Mouse (Mus musculus): ENCODE results near the gene Olfr1324. TPM values are rescaled to one million over a fixed set of nuclear protein-coding genes. Genes with fewer than 3 reads are reported as not detected.
"Not testable (repeated sequence)": the region's sequence is repeated elsewhere in the genome, so short reads cannot be mapped to it uniquely, and the experiment has no call there.

Gene Olfr1324
- polyA plus RNA-seq (2011; ENCODE audit: insufficient read length, low read depth, missing spikeins) = not detected in 2 replicates

- TF ChIP-seq POLR2A (IDR thresholded peaks at IDR 0.05; ENCODE audit: low read depth, low read length) = no peak
- TF ChIP-seq CTCF (IDR thresholded peaks at IDR 0.05; ENCODE audit: borderline replicate concordance, insufficient read depth, low read length) = no peak
- H3K4me1 ChIP-seq (ENCODE audit: control insufficient read depth, insufficient read depth, low read length) = no peaks in the 10 kb centered on the region
- no peak within 1 kb of the TSS for H3K27ac ChIP-seq (ENCODE audit: insufficient read depth, low read length)
- no peak within 1 kb of the TSS for H3K4me3 ChIP-seq (ENCODE audit: insufficient read depth, low read length)
These were observed at the start of gene Olfr1324 for GRCm38 (mm10) chrX:50428398-50428797. TSS of gene Olfr1324 (minus strand) at chrX:50428498.

GRCm38 (mm10) chrX:50470341-50470740 is 42.0 kb upstream of the Olfr1324 start:
- not testable (repeated sequence) for H3K4me1 ChIP-seq (ENCODE audit: control insufficient read depth, insufficient read depth, low read length); H3K27ac ChIP-seq (ENCODE audit: insufficient read depth, low read length); H3K4me3 ChIP-seq (ENCODE audit: insufficient read depth, low read length)

- Histone ChIP-seq H3K4me1 (ENCODE audit: control insufficient read depth, insufficient read depth, low read length) (no peaks in the 10 kb centered on the region), H3K4me3 (ENCODE audit: insufficient read depth, low read length) (no peak overlapping the region), H3K27ac (ENCODE audit: insufficient read depth, low read length) (no peak overlapping the region)
- TF ChIP-seq CTCF (IDR thresholded peaks at IDR 0.05; ENCODE audit: borderline replicate concordance, insufficient read depth, low read length) (no peak), POLR2A (IDR thresholded peaks at IDR 0.05; ENCODE audit: low read depth, low read length) (no peak)
These were observed 27.8 kb upstream of the Olfr1324 start for GRCm38 (mm10) chrX:50456136-50456535.

GRCm38 (mm10) chrX:50443352-50443751 is 15.1 kb upstream of the Olfr1324 start:
- TF ChIP-seq CTCF (IDR thresholded peaks at IDR 0.05; ENCODE audit: borderline replicate concordance, insufficient read depth, low read length) (no peak), POLR2A (IDR thresholded peaks at IDR 0.05; ENCODE audit: low read depth, low read length) (no peak)
- Histone ChIP-seq H3K4me1 (ENCODE audit: control insufficient read depth, insufficient read depth, low read length) (no peaks in the 10 kb centered on the region), H3K4me3 (ENCODE audit: insufficient read depth, low read length) (no peak overlapping the region), H3K27ac (ENCODE audit: insufficient read depth, low read length) (no peak overlapping the region)

GRCm38 (mm10) chrX:50442696-50443095 is 14.4 kb upstream of the Olfr1324 start:
- H3K4me3 ChIP-seq (ENCODE audit: insufficient read depth, low read length) = no peak overlapping the region
- no peak overlapping the region for H3K27ac ChIP-seq (ENCODE audit: insufficient read depth, low read length)
- TF ChIP-seq CTCF (IDR thresholded peaks at IDR 0.05; ENCODE audit: borderline replicate concordance, insufficient read depth, low read length) = no peak
- no peak for TF ChIP-seq POLR2A (IDR thresholded peaks at IDR 0.05; ENCODE audit: low read depth, low read length)
- H3K4me1 ChIP-seq (ENCODE audit: control insufficient read depth, insufficient read depth, low read length) = no peaks in the 10 kb centered on the region

GRCm38 (mm10) chrX:50432499-50432898 is 4.2 kb upstream of the Olfr1324 start:
- no peak overlapping the region for H3K27ac ChIP-seq (ENCODE audit: insufficient read depth, low read length)
- no peak overlapping the region for H3K4me3 ChIP-seq (ENCODE audit: insufficient read depth, low read length)
- no peak for TF ChIP-seq CTCF (IDR thresholded peaks at IDR 0.05; ENCODE audit: borderline replicate concordance, insufficient read depth, low read length)
- no peak for TF ChIP-seq POLR2A (IDR thresholded peaks at IDR 0.05; ENCODE audit: low read depth, low read length)
- H3K4me1 ChIP-seq (ENCODE audit: control insufficient read depth, insufficient read depth, low read length) = no peaks in the 10 kb centered on the region

GRCm38 (mm10) chrX:50427712-50428328 is 478 bp downstream of the Olfr1324 start:
- TF ChIP-seq POLR2A (IDR thresholded peaks at IDR 0.05; ENCODE audit: low read depth, low read length) = no peak
- TF ChIP-seq CTCF (IDR thresholded peaks at IDR 0.05; ENCODE audit: borderline replicate concordance, insufficient read depth, low read length) = no peak
- Histone ChIP-seq H3K27ac (ENCODE audit: insufficient read depth, low read length) (no peak overlapping the region), H3K4me1 (ENCODE audit: control insufficient read depth, insufficient read depth, low read length) (no peaks in the 10 kb centered on the region), H3K4me3 (ENCODE audit: insufficient read depth, low read length) (no peak overlapping the region)

- no peak for TF ChIP-seq CTCF (IDR thresholded peaks at IDR 0.05; ENCODE audit: borderline replicate concordance, insufficient read depth, low read length)
- no peak for TF ChIP-seq POLR2A (IDR thresholded peaks at IDR 0.05; ENCODE audit: low read depth, low read length)
- Histone ChIP-seq H3K27ac (ENCODE audit: insufficient read depth, low read length) (no peak overlapping the region), H3K4me3 (ENCODE audit: insufficient read depth, low read length) (no peak overlapping the region), H3K4me1 (ENCODE audit: control insufficient read depth, insufficient read depth, low read length) (no peaks in the 10 kb centered on the region)
These were observed 2.3 kb downstream of the Olfr1324 start for GRCm38 (mm10) chrX:50425899-50426436.

GRCm38 (mm10) chrX:50410361-50410760 is 17.9 kb downstream of the Olfr1324 start:
- H3K4me1 ChIP-seq (ENCODE audit: control insufficient read depth, insufficient read depth, low read length); H3K4me3 ChIP-seq (ENCODE audit: insufficient read depth, low read length); H3K27ac ChIP-seq (ENCODE audit: insufficient read depth, low read length): not testable (repeated sequence)

- H3K4me3 ChIP-seq (ENCODE audit: insufficient read depth, low read length); H3K27ac ChIP-seq (ENCODE audit: insufficient read depth, low read length); H3K4me1 ChIP-seq (ENCODE audit: control insufficient read depth, insufficient read depth, low read length): not testable (repeated sequence)
These were observed 37.7 kb downstream of the Olfr1324 start for GRCm38 (mm10) chrX:50390616-50391015.

- H3K4me1 ChIP-seq (ENCODE audit: control insufficient read depth, insufficient read depth, low read length) = no peaks in the 10 kb centered on the region
- no peak overlapping the region for H3K27ac ChIP-seq (ENCODE audit: insufficient read depth, low read length)
- TF ChIP-seq POLR2A (IDR thresholded peaks at IDR 0.05; ENCODE audit: low read depth, low read length) (no peak), CTCF (IDR thresholded peaks at IDR 0.05; ENCODE audit: borderline replicate concordance, insufficient read depth, low read length) (no peak)
- no peak overlapping the region for H3K4me3 ChIP-seq (ENCODE audit: insufficient read depth, low read length)
These were observed 53.3 kb downstream of the Olfr1324 start for GRCm38 (mm10) chrX:50374978-50375377.
